Mouse (Mus musculus): ENCODE measurements at regions not wholly inside any gene's neighbourhood (a gene's known extent, or its start where the extent isn't known, plus 50 kb on each side); places are given as distances from the start of the nearest gene placed in this dataset.

- no peak overlapping the region for H3K27ac ChIP-seq
- H3K4me3 ChIP-seq: no peak overlapping the region
- no peak for DNase-seq (ENCODE audit: extremely low spot score in 1 of 2, low spot score in 2 of 2)
- intact Hi-C loops (cut with DNase I): no loop called here
- TF ChIP-seq CTCF (IDR thresholded peaks at IDR 0.05): no peak
Observed at GRCm38 (mm10) chr14:100665361-100665955, 381.0 kb upstream of the Klf12 start.

DNA sequence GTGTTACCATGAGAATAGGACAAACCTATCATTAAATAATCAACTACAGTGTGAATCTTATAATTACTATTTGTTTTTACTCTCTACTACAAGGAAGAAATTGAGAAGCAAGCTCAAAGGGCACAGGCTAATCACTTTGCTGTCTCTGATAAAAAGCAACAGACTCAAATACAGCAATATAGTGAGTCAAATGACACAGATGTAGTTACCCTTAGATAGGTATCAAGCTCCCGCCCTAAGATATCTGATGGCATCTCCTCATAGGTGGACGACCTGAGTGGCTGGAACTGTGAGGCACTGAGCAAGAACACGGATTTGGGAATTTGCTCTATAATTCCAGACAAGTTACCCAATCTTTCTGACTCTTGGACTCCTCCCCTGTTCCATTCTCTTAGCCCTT lies 379.7 kb upstream of the Klf12 start:
- intact Hi-C loops (cut with DNase I): no loop called here
- no peak overlapping the region for H3K4me3 ChIP-seq
- no peak for TF ChIP-seq CTCF (IDR thresholded peaks at IDR 0.05)
- H3K27ac ChIP-seq: no peak overlapping the region
- DNase-seq (ENCODE audit: extremely low spot score in 1 of 2, low spot score in 2 of 2): no peak

GRCm38 (mm10) chr14:100642076-100642475 lies 357.6 kb upstream of the Klf12 start:
- Histone ChIP-seq H3K4me3 (no peak overlapping the region), H3K27ac (no peak overlapping the region)
- no peak for DNase-seq (ENCODE audit: extremely low spot score in 1 of 2, low spot score in 2 of 2)
- no peak for TF ChIP-seq CTCF (IDR thresholded peaks at IDR 0.05)
- intact Hi-C loops (cut with DNase I): no loop called here

DNA sequence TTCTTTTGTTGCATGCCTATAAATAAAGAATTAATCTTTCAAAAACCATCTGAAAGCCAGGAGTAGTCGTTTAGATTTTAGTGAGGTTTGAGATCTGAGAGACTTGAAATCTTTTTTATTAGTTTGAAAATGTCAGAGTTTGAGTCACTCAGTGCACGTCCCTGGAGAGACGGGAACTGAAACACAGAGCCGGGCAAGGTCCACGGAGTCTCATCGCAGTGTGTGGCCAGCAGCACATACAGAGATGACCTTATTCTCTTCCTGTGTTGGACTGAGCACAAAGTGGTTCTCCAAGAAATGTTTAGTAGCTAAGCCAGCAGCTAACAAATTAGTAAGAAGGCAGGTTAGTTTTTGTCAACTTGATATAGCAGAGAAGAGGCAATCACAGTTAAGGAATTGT lies 350.0 kb upstream of the Klf12 start:
- H3K27ac ChIP-seq: no peak overlapping the region
- no peak for DNase-seq (ENCODE audit: extremely low spot score in 1 of 2, low spot score in 2 of 2)
- TF ChIP-seq CTCF (IDR thresholded peaks at IDR 0.05): no peak
- no peak overlapping the region for H3K4me3 ChIP-seq
- intact Hi-C loops (cut with DNase I): no loop called here

GRCm38 (mm10) chr14:100631676-100632075 lies 347.2 kb upstream of the Klf12 start:
- TF ChIP-seq CTCF (IDR thresholded peaks at IDR 0.05): no peak
- no peak overlapping the region for H3K27ac ChIP-seq
- DNase-seq (ENCODE audit: extremely low spot score in 1 of 2, low spot score in 2 of 2): no peak
- H3K4me3 ChIP-seq: no peak overlapping the region
- intact Hi-C loops (cut with DNase I): no loop called here

- TF ChIP-seq CTCF (IDR thresholded peaks at IDR 0.05): no peak
- no peak overlapping the region for H3K27ac ChIP-seq
- H3K4me3 ChIP-seq: no peak overlapping the region
- DNase-seq (ENCODE audit: extremely low spot score in 1 of 2, low spot score in 2 of 2): no peak
- intact Hi-C loops (cut with DNase I): no loop called here
Observed at GRCm38 (mm10) chr14:100630197-100630596, 345.7 kb upstream of the Klf12 start.

DNA sequence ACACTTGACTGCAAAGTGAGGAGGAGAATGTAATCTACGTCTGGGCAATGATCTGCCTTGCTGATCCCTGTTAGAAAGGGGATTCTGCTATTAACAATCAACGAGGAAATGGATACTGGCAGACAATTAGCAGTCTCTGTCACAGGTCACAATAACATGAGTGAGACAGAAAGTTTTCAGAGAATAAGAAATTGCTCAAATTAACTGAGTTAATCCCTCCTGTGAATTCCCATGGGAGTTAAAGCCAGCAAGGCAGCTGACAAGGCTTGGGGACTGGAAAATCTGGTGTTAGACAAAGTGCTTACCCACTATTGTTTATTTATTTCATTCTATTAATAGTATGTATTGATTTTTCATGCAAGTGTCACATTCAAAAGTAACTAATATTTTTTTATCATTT lies 343.0 kb upstream of the Klf12 start:
- intact Hi-C loops (cut with DNase I): no loop called here
- no peak for TF ChIP-seq CTCF (IDR thresholded peaks at IDR 0.05)
- Histone ChIP-seq H3K27ac (no peak overlapping the region), H3K4me3 (no peak overlapping the region)
- no peak for DNase-seq (ENCODE audit: extremely low spot score in 1 of 2, low spot score in 2 of 2)

GRCm38 (mm10) chr14:100619656-100620030 lies 335.2 kb upstream of the Klf12 start:
- intact Hi-C loops (cut with DNase I): no loop called here
- no peak overlapping the region for H3K27ac ChIP-seq

DNA sequence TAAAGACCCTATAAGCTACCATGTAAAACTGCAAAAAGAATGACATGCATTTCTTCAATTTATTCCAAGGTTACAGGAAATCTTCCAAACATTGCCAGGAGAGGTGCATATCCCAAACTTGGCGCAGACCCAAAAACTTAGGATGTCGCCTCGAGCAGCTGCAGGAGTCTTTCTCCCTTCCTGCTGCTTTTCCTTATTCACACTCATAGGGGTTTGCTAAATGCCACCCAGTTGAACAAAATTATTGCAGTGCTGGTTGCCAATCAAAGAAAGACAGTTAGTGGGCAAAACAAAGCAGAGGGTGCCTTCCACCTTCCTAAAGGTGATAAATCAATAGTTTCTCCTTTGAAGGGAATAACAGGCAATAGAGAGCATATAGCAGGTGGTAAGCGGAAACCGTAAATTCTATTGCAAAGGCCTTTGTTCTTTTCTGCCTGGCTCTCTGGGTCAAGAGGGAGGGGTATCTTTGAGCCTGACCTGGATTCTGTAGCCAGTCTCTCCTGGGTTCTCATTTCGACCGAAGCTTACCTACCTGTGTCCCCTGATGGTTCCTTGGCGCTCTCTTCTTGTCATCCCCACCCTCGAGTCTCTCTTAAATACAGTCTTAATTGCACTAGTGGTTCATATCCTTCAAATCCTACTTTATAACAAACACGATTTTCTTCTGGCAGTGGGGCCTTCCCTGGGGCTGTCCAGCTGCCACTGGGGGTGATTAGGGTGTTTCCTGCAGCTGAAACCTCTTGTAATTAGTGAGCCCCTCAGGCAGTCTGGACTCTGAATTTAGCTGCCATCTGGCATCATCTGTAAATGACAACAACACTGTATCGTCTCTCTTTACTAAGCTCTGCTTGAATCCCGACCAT lies 334.5 kb upstream of the Klf12 start:
- Histone ChIP-seq H3K4me3 (no peak overlapping the region), H3K27ac (no peak overlapping the region)
- no peak for DNase-seq (ENCODE audit: extremely low spot score in 1 of 2, low spot score in 2 of 2)
- intact Hi-C loops (cut with DNase I): no loop called here
- TF ChIP-seq CTCF (IDR thresholded peaks at IDR 0.05): no peak

More at GRCm38 (mm10) chr14:100619656-100620030, 335.2 kb upstream of the Klf12 start:
- TF ChIP-seq CTCF (IDR thresholded peaks at IDR 0.05): no peak
- no peak overlapping the region for H3K4me3 ChIP-seq
- DNase-seq (ENCODE audit: extremely low spot score in 1 of 2, low spot score in 2 of 2): no peak

GRCm38 (mm10) chr14:100610017-100610760 lies 325.7 kb upstream of the Klf12 start:
- Histone ChIP-seq H3K4me3 (no peak overlapping the region), H3K27ac (no peak overlapping the region)
- intact Hi-C loops (cut with DNase I): no loop called here
- TF ChIP-seq CTCF (IDR thresholded peaks at IDR 0.05): no peak
- no peak for DNase-seq (ENCODE audit: extremely low spot score in 1 of 2, low spot score in 2 of 2)

- intact Hi-C loops (cut with DNase I): no loop called here
- H3K4me3 ChIP-seq: no peak overlapping the region
- no peak for DNase-seq (ENCODE audit: extremely low spot score in 1 of 2, low spot score in 2 of 2)
- H3K27ac ChIP-seq: no peak overlapping the region
- TF ChIP-seq CTCF (IDR thresholded peaks at IDR 0.05): no peak
Observed at GRCm38 (mm10) chr14:100607109-100607508, 322.6 kb upstream of the Klf12 start.

GRCm38 (mm10) chr14:100600886-100601451 lies 316.5 kb upstream of the Klf12 start:
- no peak for DNase-seq (ENCODE audit: extremely low spot score in 1 of 2, low spot score in 2 of 2)
- no peak for TF ChIP-seq CTCF (IDR thresholded peaks at IDR 0.05)
- H3K27ac ChIP-seq: no peak overlapping the region
- intact Hi-C loops (cut with DNase I): no loop called here
- no peak overlapping the region for H3K4me3 ChIP-seq
